Mouse (Mus musculus) liver, embryonic 12.5 days (tissue): ENCODE data around the gene Krt4. TPM values are rescaled to one million over a fixed set of nuclear protein-coding genes. Genes with fewer than 3 reads are reported as not detected.

Source experiments
- ATAC-seq: fragments of 200-750 bp; cut with Nextera tagmentation; 2 replicates; pipeline ENCODE4 v1.8.0; 2017; ENCODE audit warnings: moderate number of reproducible peaks, mild to moderate bottlenecking, moderate library complexity
- H3K27ac ChIP-seq: fragments of 300-500 bp; sonication (generic); 2 replicates; pipeline ENCODE4 v1.5.1; 2016; ENCODE audit warnings: mild to moderate bottlenecking
- H3K27me3 ChIP-seq: fragments of 300-500 bp; sonication (generic); replicated peaks from 2 replicates; pipeline ENCODE4 v1.6.1; 2016; ENCODE audit warnings: mild to moderate bottlenecking, moderate library complexity
- H3K36me3 ChIP-seq: fragments of 300-500 bp; sonication (generic); 2 replicates; pipeline ENCODE4 v1.6.1; 2016; ENCODE audit warnings: mild to moderate bottlenecking, moderate library complexity
- H3K4me1 ChIP-seq: fragments of 300-500 bp; sonication (generic); 2 replicates; pipeline ENCODE4 v1.6.1; 2016
- H3K4me2 ChIP-seq: fragments of 300-500 bp; sonication (generic); 2 replicates; pipeline ENCODE4 v1.6.1; 2016; ENCODE audit warnings: mild to moderate bottlenecking, moderate library complexity
- H3K4me3 ChIP-seq: fragments of 300-500 bp; sonication (generic); 2 replicates; pipeline ENCODE4 v1.5.1; 2016; ENCODE audit warnings: mild to moderate bottlenecking, moderate library complexity
- H3K9ac ChIP-seq: fragments of 300-500 bp; sonication (generic); 2 replicates; pipeline ENCODE4 v1.6.1; 2016; ENCODE audit warnings: mild to moderate bottlenecking, moderate library complexity
- H3K9me3 ChIP-seq: fragments of 300-500 bp; sonication (generic); replicated peaks from 2 replicates; pipeline ENCODE4 v1.6.1; 2016; ENCODE audit warnings: mild to moderate bottlenecking, moderate library complexity
- WGBS: fragments of 180-500 bp; shearing (Covaris S2); methylation state at CpG from one replicate; pipeline ENCODE4 v1.1.7; 2016; ENCODE audit not compliant: insufficient replicate concordance; 5-methylcytosine and 5-hydroxymethylcytosine counted together
- polyA plus RNA-seq: library from polyadenylated mRNA; unstranded; fragments of >200 nt; fragmentation: Nextera tagmentation; extraction: Ambion mirVana; gene quantifications from 2 replicates; pipeline ENCODE4 v1.2.1, GENCODE M21; 2016

The Krt4 gene
- polyA plus RNA-seq, 1 experiment from 2014 or later, result not detected

DNA sequence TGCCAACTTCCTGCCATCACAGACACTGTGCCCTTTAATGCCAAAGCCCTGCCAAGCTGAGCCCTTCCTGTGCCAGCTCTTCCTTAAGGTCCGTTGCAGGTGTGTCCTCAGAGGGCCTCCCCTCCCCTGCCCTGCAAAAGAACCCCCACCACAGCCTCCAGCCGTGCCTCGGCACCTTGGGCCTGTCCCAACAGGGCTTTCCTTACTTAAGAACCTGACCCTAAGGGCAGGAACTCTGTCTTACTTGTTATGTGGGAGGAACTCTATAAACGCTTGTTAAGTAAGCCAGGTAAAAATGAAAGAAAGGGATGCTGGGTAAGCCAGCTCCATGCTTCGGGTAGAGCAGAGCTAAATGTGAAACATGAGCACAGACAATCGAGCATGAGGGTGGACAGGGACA is 8.5 kb upstream of the Krt4 start:
- Histone ChIP-seq H3K36me3 (no peaks in the 10 kb centered on the region), H3K9me3 (no peaks in the 10 kb centered on the region), H3K4me1 (peaks cover 8% of the 10 kb centered on the region), H3K4me3 (no peak overlapping the region), H3K27me3 (peaks cover 53% of the 10 kb centered on the region), H3K9ac (no peak overlapping the region), H3K4me2 (no peak overlapping the region), H3K27ac (no peak overlapping the region)
- WGBS, result 60% methylated on average over 6 of the region's 6 CpGs
- ATAC-seq, result no peak

DNA sequence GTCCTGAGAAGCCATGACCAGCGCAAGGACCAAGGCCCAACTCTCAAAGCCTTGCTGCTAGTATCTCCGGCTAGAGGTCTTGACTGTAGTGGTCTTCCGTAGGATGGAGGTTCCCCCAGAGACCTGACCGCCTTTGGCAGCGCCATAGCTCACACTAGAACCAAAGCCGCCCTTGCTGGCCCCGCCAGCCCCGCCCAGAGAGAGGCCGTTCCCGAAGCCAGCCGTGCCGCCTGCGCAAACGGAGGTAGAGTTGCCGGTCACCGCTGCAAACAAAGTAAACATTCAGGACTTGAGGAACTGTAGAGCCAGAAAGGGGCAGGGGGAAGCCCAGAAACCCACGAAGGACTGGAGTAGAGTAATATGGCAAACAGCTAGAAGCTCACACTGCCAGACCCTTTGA is 5.1 kb upstream of the Krt4 start:
- H3K4me3 ChIP-seq, result peak overlapping the region; percentile 14; the same call in 1 of the 2 replicates
- H3K27ac ChIP-seq, result no peak overlapping the region
- no peaks in the 10 kb centered on the region for H3K9me3 ChIP-seq
- peaks cover 8% of the 10 kb centered on the region for H3K4me1 ChIP-seq
- H3K27me3 ChIP-seq, result peaks cover 54% of the 10 kb centered on the region
- no peak overlapping the region for H3K9ac ChIP-seq
- no peak for ATAC-seq
- H3K4me2 ChIP-seq, result peak overlapping the region; percentile 50
- WGBS, result 3% methylated on average over 17 of the region's 17 CpGs
- no peaks in the 10 kb centered on the region for H3K36me3 ChIP-seq

DNA sequence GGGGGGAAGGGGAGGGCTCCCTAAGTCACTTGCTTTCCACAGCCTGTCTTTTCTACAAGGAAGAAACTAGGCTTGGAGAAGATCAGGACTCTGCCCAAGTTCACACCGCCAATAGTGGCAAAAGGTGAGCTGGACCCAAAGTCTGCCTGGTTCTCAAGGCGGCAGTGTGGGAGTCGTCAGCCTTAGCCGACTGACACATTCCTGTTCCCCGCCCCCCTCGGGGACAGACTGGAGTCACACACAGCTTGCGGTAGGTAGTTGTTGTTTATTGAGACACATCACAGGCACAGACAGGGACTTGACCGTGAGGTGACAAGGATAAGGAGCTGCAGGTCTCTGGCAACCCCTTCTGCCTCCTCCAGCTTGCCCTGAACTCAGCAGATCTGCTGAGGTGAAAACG is 4.6 kb upstream of the Krt4 start:
- peak overlapping the region; percentile 50 for H3K4me2 ChIP-seq
- peaks cover 8% of the 10 kb centered on the region for H3K4me1 ChIP-seq
- H3K27ac ChIP-seq, result no peak overlapping the region
- ATAC-seq, result no peak
- 14% methylated on average over 9 of the region's 9 CpGs for WGBS
- H3K4me3 ChIP-seq, result no peak overlapping the region
- H3K9me3 ChIP-seq, result no peaks in the 10 kb centered on the region
- no peak overlapping the region for H3K9ac ChIP-seq
- no peaks in the 10 kb centered on the region for H3K36me3 ChIP-seq
- H3K27me3 ChIP-seq, result peaks cover 54% of the 10 kb centered on the region

DNA sequence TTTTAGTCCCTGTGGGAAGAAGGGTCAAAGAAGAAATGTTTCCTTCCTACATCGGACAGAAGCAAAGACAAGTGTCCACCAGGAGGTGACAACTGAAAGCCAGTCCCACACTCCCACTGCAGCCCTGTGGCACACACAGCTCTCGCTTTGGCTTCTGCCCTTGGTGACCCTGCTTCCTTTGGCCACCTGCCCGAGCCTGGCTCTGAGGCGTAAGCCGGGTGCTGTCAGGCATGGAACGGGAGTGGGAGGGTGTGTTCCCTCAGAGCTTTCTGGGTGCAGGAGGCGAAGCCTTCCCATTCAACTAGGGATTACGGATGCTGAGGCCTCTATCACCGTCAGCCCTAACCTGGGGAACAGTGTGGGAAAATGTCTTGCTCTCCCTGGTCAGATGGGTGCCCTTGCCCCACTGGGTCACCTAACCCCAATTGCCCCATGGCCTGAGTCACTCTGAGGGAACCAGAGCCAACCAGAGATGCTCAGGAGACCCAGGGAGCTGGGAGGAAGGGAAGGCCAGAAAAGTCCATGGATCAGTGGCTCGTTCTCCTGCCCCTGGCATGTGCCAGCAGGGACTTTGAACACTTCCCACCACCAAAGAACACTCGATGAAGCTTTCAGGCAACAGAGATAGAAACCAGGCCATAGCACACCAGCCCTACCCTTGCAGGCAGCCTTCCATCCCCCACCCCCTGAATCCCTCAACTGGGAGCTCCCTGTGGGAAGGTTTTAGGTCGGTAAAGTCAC is 3.0 kb upstream of the Krt4 start:
- Histone ChIP-seq H3K4me1 (peaks cover 8% of the 10 kb centered on the region), H3K4me2 (no peak overlapping the region), H3K27me3 (peaks cover 47% of the 10 kb centered on the region), H3K4me3 (no peak overlapping the region), H3K27ac (no peak overlapping the region), H3K9me3 (no peaks in the 10 kb centered on the region), H3K9ac (no peak overlapping the region), H3K36me3 (no peaks in the 10 kb centered on the region)
- no peak for ATAC-seq
- WGBS, result 62% methylated on average over 12 of the region's 12 CpGs

DNA sequence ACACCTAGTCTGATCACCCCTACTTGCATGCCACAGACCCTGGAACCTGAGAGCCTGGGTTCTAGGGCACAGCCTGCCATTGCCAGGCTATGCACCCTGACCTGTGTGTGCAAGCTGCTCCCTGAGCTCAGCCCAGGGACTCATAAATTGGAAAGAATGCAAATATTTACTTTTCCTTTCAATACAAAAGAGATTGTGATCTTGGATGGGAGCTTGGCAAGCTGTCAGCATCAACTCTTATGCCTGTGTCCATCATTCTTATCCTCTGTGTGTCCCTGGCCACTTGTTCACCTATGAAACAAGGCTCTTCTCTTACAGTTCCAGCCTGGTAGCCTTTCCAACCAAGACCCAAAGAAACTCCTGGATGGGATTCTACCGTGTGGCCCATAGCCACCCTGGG is 506 bp upstream of the Krt4 start:
- H3K9me3 ChIP-seq, result no peaks in the 10 kb centered on the region
- H3K9ac ChIP-seq, result no peak overlapping the region
- peaks cover 8% of the 10 kb centered on the region for H3K4me1 ChIP-seq
- no peak overlapping the region for H3K4me3 ChIP-seq
- 59% methylated on average over 1 of the region's 1 CpGs for WGBS
- H3K4me2 ChIP-seq, result no peak overlapping the region
- peaks cover 28% of the 10 kb centered on the region for H3K27me3 ChIP-seq
- ATAC-seq, result no peak
- H3K27ac ChIP-seq, result no peak overlapping the region
- no peaks in the 10 kb centered on the region for H3K36me3 ChIP-seq

DNA sequence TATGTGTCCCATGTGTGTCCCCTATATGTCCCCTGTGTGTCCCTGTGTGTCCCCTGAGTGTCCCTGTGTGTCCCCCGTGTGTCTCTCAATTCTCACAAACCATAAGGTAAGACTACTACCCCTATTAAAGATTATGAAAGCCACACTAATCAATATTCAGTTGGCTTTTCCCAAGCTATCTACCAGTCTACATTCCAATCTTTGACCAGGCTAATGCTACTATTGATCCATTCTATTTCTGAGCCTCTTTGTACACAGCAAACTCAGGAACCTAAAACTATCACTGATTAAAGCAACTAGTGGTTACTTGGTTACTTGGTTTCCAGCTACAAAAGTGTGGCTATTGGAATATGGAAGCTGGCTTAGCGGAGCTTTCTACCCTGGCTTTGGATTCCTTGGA is 2.2 kb downstream of the Krt4 start:
- 63% methylated on average over 2 of the region's 2 CpGs for WGBS
- 0 out of 2 replicates have a peak, but pooled peaks cover under 1% of the 10 kb centered on the region for H3K27me3 ChIP-seq
- no peak for ATAC-seq

DNA sequence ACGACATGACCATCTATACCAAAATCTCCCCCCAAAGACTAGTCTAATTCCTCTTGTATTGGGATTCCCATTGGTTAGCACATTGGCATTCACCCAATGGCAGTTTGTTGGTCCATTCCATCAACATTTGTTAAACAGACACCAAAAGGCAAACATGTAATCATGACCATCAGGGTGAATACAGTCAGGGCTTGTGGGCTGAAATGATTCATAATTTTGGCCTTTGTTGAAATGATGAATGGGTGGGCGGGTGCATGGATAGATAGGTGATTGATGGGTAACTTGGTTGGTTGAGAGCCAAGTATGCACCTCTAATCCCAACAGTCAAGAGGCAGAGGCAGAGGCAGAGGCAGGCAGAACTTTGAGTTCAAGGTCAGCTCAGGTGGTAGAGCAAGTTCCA is 8.5 kb downstream of the Krt4 start:
- Histone ChIP-seq H3K4me1 (no peaks in the 10 kb centered on the region), H3K36me3 (no peaks in the 10 kb centered on the region), H3K9me3 (no peaks in the 10 kb centered on the region), H3K9ac (no peak overlapping the region), H3K27me3 (0 out of 2 replicates have a peak, but pooled peaks cover 4% of the 10 kb centered on the region), H3K27ac (no peak overlapping the region), H3K4me2 (no peak overlapping the region), H3K4me3 (no peak overlapping the region)
- no peak for ATAC-seq
- 42% methylated on average over 2 of the region's 2 CpGs for WGBS

More for the DNA sequence above, 2.2 kb downstream of the Krt4 start:
- H3K27ac ChIP-seq, result no peak overlapping the region
- H3K9me3 ChIP-seq, result no peaks in the 10 kb centered on the region
- no peak overlapping the region for H3K4me3 ChIP-seq
- H3K36me3 ChIP-seq, result no peaks in the 10 kb centered on the region
- no peaks in the 10 kb centered on the region for H3K4me1 ChIP-seq
- no peak overlapping the region for H3K9ac ChIP-seq
- H3K4me2 ChIP-seq, result no peak overlapping the region

DNA sequence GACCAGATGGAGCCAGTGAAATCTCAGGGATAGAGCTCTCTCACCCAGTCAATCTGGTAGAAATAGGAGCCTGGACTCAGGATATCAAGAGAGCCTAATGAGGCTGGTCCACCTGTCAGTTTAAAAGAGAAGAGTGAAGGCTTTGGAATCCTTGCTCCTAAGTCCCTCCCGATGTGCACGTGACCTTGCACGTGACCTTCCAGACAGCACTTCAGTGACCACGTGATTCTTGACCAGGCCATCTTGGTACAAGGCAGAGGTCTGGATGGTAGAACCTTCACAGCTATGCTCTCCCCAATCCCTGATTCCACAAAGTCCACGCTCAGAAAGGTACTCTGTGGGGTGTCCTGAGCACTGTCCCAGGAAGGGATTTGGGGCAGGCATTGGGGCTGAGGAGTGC is 19.7 kb downstream of the Krt4 start:
- 73% methylated on average over 5 of the region's 5 CpGs for whole genome bisulfite sequencing
- H3K9me3 ChIP-seq, result no peaks in the 10 kb centered on the region
- H3K4me3 ChIP-seq, result no peak overlapping the region
- no peak overlapping the region for H3K27ac ChIP-seq
- H3K9ac ChIP-seq, result no peak overlapping the region
- no peaks in the 10 kb centered on the region for H3K4me1 ChIP-seq
- no peaks in the 10 kb centered on the region for H3K27me3 ChIP-seq
- H3K36me3 ChIP-seq, result no peaks in the 10 kb centered on the region
- H3K4me2 ChIP-seq, result no peak overlapping the region
- no peak for ATAC-seq

DNA sequence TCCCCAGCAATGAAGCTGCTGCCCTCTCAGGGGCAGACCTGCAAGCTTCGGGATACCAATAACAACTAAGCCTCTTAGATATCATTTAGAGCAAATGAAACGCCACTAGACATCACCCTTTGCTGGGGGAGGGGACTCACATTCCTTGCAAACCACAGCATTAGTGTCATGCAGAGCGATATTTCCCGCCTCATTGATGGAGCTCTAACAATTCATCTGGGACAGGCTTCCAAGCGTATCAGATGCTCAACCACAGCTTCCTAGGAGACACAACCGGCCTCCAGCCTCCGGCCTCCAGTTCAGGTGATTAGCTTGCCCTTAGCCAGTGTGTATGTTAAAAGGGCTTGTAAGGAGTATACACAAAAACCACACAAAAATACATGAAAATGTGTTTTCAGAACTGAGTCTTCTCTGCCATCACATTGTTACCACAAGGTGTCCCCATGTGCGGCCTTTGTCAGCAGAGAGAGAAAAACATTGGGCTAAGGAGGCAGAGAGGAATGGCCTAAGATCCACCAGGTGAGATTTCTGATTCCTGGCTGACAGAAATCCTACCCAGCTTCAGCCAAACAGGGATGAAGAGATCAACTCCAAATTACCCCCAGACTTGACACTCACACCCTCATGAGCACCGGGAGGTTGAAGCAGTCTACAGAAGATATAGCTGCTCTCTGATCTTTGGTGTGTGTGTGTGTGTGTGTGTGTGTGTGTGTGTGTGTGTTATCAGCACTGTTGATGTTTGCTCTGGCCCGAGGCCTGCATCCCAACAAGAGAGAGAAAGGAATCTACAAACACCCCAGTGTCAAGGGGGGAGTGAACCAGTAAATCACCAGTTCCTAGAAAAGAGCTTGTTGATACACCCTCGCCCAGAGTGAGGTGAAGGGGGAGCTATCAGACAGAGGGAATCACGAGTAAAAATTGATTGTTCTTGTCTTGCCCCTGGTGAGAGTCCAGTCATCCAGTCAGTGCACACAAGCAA is 22.1 kb downstream of the Krt4 start:
- no peaks in the 10 kb centered on the region for H3K27me3 ChIP-seq
- H3K9me3 ChIP-seq, result no peaks in the 10 kb centered on the region
- H3K4me1 ChIP-seq, result no peaks in the 10 kb centered on the region
- H3K36me3 ChIP-seq, result no peaks in the 10 kb centered on the region
- H3K4me3 ChIP-seq, result no peak overlapping the region
- 49% methylated on average over 12 of the region's 12 CpGs for WGBS
- no peak overlapping the region for H3K27ac ChIP-seq
- H3K9ac ChIP-seq, result no peak overlapping the region
- H3K4me2 ChIP-seq, result no peak overlapping the region
- no peak for ATAC-seq

DNA sequence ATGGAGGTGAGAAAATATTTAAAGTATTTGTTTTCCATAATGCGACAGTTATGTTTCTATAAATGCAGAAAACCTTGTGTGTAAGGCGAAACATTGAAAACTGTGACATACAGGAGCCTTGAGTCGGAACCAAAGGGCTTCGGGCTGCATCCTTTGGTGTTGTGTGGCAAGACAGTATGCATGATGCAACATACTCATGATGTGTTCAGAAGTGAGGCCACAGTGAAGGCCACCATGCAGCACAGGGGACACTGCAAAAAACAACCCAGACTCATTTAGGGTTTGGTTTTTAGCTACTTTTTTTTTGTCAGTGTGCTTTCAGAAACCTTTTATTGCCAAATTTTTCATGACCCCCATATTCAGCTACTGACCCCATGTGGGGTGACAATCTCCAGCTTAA is 29.3 kb downstream of the Krt4 start:
- Histone ChIP-seq H3K27me3 (peaks cover 6% of the 10 kb centered on the region), H3K9me3 (no peaks in the 10 kb centered on the region), H3K36me3 (no peaks in the 10 kb centered on the region), H3K4me2 (no peak overlapping the region), H3K27ac (no peak overlapping the region), H3K4me1 (no peaks in the 10 kb centered on the region), H3K9ac (no peak overlapping the region), H3K4me3 (no peak overlapping the region)
- ATAC-seq, result no peak
- WGBS, result 74% methylated on average over 4 of the region's 4 CpGs

DNA sequence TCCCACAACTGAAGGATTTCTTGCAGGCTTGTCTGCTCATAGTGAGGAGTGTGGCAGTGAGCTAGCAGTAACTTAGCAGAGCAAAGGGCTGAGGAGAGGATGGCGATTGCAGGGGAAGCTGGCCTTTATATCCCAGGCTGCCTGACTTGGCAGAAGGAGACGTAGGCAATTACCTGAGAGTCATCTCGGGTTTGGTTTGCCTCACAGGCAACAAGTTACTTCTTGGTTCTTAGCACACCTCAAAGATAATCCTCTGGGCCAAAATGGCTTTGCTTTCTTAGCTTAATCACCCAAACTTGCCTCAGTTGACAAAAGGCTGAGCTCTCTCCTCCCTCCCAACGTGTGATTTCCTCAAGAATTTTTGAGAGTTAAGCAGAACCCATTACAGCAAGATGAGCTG is 31.7 kb downstream of the Krt4 start, which contains the start of gene Krt76:
Krt76 (minus strand) TSS at position 101 of the 400 bp plus-strand sequence.
- Histone ChIP-seq H3K9ac (no peak within 1 kb of the TSS), H3K4me1 (no peaks in the 10 kb centered on the region), H3K27ac (no peak within 1 kb of the TSS), H3K27me3 (peaks cover 8% of the 10 kb centered on the region), H3K36me3 (no peaks in the 10 kb centered on the region), H3K4me2 (no peak within 1 kb of the TSS), H3K4me3 (no peak within 1 kb of the TSS), H3K9me3 (no peaks in the 10 kb centered on the region)
- ATAC-seq, result no peak
- 34% methylated on average over 4 of the region's 4 CpGs for WGBS

DNA sequence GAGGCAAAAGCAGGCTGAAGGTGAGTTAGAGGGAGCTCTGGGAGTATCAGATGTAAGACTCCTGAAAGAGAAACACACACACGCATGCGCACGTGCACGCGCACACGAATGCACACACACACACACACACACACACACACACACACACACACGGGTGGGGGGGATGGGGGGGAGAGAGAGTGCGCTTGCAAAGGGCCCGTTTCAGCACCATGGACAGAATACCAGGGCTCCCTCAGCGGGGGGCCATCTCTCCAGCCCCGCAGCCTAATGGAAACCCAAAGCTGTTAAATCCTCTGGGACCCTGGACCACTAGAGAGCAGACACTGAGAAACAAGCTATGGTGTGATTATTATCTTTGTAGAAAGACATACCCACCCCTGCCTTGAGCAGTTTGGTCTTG is 44.8 kb downstream of the Krt4 start:
- no peaks in the 10 kb centered on the region for H3K36me3 ChIP-seq
- H3K4me1 ChIP-seq, result no peaks in the 10 kb centered on the region
- ATAC-seq, result no peak
- 22% methylated on average over 10 of the region's 11 CpGs for WGBS
- no peak overlapping the region for H3K4me3 ChIP-seq
- H3K9me3 ChIP-seq, result no peaks in the 10 kb centered on the region
- H3K4me2 ChIP-seq, result no peak overlapping the region
- no peak overlapping the region for H3K9ac ChIP-seq
- H3K27ac ChIP-seq, result no peak overlapping the region
- peaks cover 10% of the 10 kb centered on the region; the same call in 1 of the 2 replicates for H3K27me3 ChIP-seq
